Mouse (Mus musculus): ENCODE measurements around the gene Olfr1459. TPM values are rescaled to one million over a fixed set of nuclear protein-coding genes. Genes with fewer than 3 reads are reported as not detected.

The Olfr1459 gene
- polyA plus RNA-seq (2015; fragmentation: Nextera tagmentation; extraction: Ambion mirVana) = not detected in 2 replicates

- Histone ChIP-seq H3K4me1 (no peaks in the 10 kb centered on the region), H3K27ac (replicated peaks) (no peak within 1 kb of the TSS), H3K27me3 (no peaks in the 10 kb centered on the region), H3K36me3 (no peaks in the 10 kb centered on the region), H3K9me3 (replicated peaks) (0 out of 2 replicates have a peak, but pooled peaks cover 5% of the 10 kb centered on the region), H3K9ac (no peak within 1 kb of the TSS), H3K4me2 (replicated peaks) (no peak within 1 kb of the TSS), H3K4me3 (replicated peaks) (no peak within 1 kb of the TSS)
- ATAC-seq (ENCODE audit: insufficient number of reproducible peaks, low FRiP score, low TSS enrichment, low read depth) = no peak
- 58% methylated on average over 1 of the region's 1 CpGs for WGBS
These were observed at the start of gene Olfr1459 for GRCm38 (mm10) chr19:13149449-13149848. Gene Olfr1459 (minus strand): TSS chr19:13149549.

GRCm38 (mm10) chr19:13185434-13185833, 36.1 kb upstream of the Olfr1459 start, which contains the start of gene Olfr1462:
Gene Olfr1462 (plus strand): TSS chr19:13185734.
- no peak for ATAC-seq (ENCODE audit: insufficient number of reproducible peaks, low FRiP score, low TSS enrichment, low read depth)
- H3K27ac ChIP-seq (replicated peaks) = no peak within 1 kb of the TSS
- no peaks in the 10 kb centered on the region for H3K27me3 ChIP-seq
- no peak within 1 kb of the TSS for H3K4me3 ChIP-seq (replicated peaks)
- no peaks in the 10 kb centered on the region for H3K36me3 ChIP-seq
- H3K9ac ChIP-seq = no peak within 1 kb of the TSS
- no peaks in the 10 kb centered on the region for H3K4me1 ChIP-seq
- no peaks in the 10 kb centered on the region for H3K9me3 ChIP-seq (replicated peaks)
- no peak within 1 kb of the TSS for H3K4me2 ChIP-seq (replicated peaks)
- WGBS = 69% methylated on average over 1 of the region's 1 CpGs

DNA sequence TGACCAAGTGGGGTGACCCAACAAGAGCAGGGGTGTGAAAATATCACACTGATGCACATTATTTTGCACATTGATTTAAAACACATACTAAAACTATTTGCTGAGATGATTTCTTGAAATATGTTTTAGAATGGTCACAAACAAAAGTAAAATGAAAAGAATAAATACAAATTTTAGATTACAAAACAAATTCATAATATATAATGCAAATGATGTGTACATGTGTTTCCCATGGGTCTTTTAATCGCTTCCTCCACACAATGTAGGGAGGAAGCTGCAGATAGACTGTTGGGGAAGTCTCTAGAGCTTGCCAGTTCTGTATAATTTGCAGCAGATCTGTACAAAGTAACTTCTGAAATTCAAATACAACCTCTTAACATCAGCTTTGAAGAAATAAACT, 13.4 kb upstream of the Olfr1459 start, which contains the start of gene Olfr1461:
Gene Olfr1461 (plus strand): TSS at position 301 of the 400 bp plus-strand sequence.
- no peaks in the 10 kb centered on the region for H3K36me3 ChIP-seq
- H3K4me3 ChIP-seq (replicated peaks) = no peak within 1 kb of the TSS
- no peak for ATAC-seq (ENCODE audit: insufficient number of reproducible peaks, low FRiP score, low TSS enrichment, low read depth)
- WGBS = 36% methylated on average over 1 of the region's 1 CpGs
- H3K27me3 ChIP-seq = no peaks in the 10 kb centered on the region
- H3K4me1 ChIP-seq = no peaks in the 10 kb centered on the region
- no peak within 1 kb of the TSS for H3K4me2 ChIP-seq (replicated peaks)
- no peaks in the 10 kb centered on the region for H3K9me3 ChIP-seq (replicated peaks)
- H3K27ac ChIP-seq (replicated peaks) = no peak within 1 kb of the TSS
- no peak within 1 kb of the TSS for H3K9ac ChIP-seq

- H3K4me2 ChIP-seq (replicated peaks) = no peak within 1 kb of the TSS
- H3K9ac ChIP-seq = no peak within 1 kb of the TSS
- H3K4me3 ChIP-seq (replicated peaks) = no peak within 1 kb of the TSS
- no peaks in the 10 kb centered on the region for H3K9me3 ChIP-seq (replicated peaks)
- 75% methylated on average over 3 of the region's 3 CpGs for WGBS
- H3K36me3 ChIP-seq = no peaks in the 10 kb centered on the region
- H3K4me1 ChIP-seq = no peaks in the 10 kb centered on the region
- H3K27ac ChIP-seq (replicated peaks) = no peak within 1 kb of the TSS
- H3K27me3 ChIP-seq = no peaks in the 10 kb centered on the region
- no peak for ATAC-seq (ENCODE audit: insufficient number of reproducible peaks, low FRiP score, low TSS enrichment, low read depth)
These were observed 42.7 kb downstream of the Olfr1459 start, which contains the start of gene Olfr1458 for GRCm38 (mm10) chr19:13106675-13107074. Gene Olfr1458 (minus strand): TSS chr19:13106775.

GRCm38 (mm10) chr19:13097791-13098190, 51.6 kb downstream of the Olfr1459 start, which contains the start of gene Olfr1457:
Gene Olfr1457 (minus strand): TSS chr19:13097891.
- Histone ChIP-seq H3K36me3 (no peaks in the 10 kb centered on the region), H3K27me3 (no peaks in the 10 kb centered on the region), H3K4me3 (replicated peaks) (no peak within 1 kb of the TSS), H3K4me1 (no peaks in the 10 kb centered on the region), H3K27ac (replicated peaks) (no peak within 1 kb of the TSS), H3K4me2 (replicated peaks) (no peak within 1 kb of the TSS), H3K9me3 (replicated peaks) (no peaks in the 10 kb centered on the region), H3K9ac (no peak within 1 kb of the TSS)
- 61% methylated on average over 2 of the region's 2 CpGs for WGBS
- no peak for ATAC-seq (ENCODE audit: insufficient number of reproducible peaks, low FRiP score, low TSS enrichment, low read depth)

- 77% methylated on average over 1 of the region's 1 CpGs for WGBS
These were observed 55.4 kb downstream of the Olfr1459 start for GRCm38 (mm10) chr19:13093908-13094307.

More at GRCm38 (mm10) chr19:13093908-13094307, 55.4 kb downstream of the Olfr1459 start:
- no peak for ATAC-seq (ENCODE audit: insufficient number of reproducible peaks, low FRiP score, low TSS enrichment, low read depth)
- no peak overlapping the region for H3K27ac ChIP-seq (replicated peaks)
- no peak overlapping the region for H3K4me2 ChIP-seq (replicated peaks)
- no peak overlapping the region for H3K9ac ChIP-seq
- no peaks in the 10 kb centered on the region for H3K4me1 ChIP-seq
- H3K27me3 ChIP-seq = no peaks in the 10 kb centered on the region
- no peaks in the 10 kb centered on the region for H3K36me3 ChIP-seq
- H3K4me3 ChIP-seq (replicated peaks) = no peak overlapping the region
- peaks cover 3% of the 10 kb centered on the region; the same call in 1 of the 2 replicates for H3K9me3 ChIP-seq (replicated peaks)

Other genes starting within 250 kb of the Olfr1459 start
- gene Olfr1447, start 245.8 kb downstream of the Olfr1459 start, polyA plus RNA-seq (2015; fragmentation: Nextera tagmentation; extraction: Ambion mirVana) = 0.07 TPM in 1 of 2 replicates, not detected in the other
- gene Olfr1448, start 225.1 kb downstream of the Olfr1459 start, polyA plus RNA-seq (2015; fragmentation: Nextera tagmentation; extraction: Ambion mirVana) = 0.09 TPM in 1 of 2 replicates, not detected in the other
- not detected in 2 replicates for gene Olfr1449, start 218.7 kb downstream of the Olfr1459 start, polyA plus RNA-seq (2015; fragmentation: Nextera tagmentation; extraction: Ambion mirVana)
- gene Olfr1450, start 199.3 kb downstream of the Olfr1459 start, polyA plus RNA-seq (2015; fragmentation: Nextera tagmentation; extraction: Ambion mirVana) = not detected in 2 replicates
- gene Olfr1451, start 154.5 kb downstream of the Olfr1459 start, polyA plus RNA-seq (2015; fragmentation: Nextera tagmentation; extraction: Ambion mirVana) = not detected in 2 replicates
- gene Olfr1453, start 121.2 kb downstream of the Olfr1459 start, polyA plus RNA-seq (2015; fragmentation: Nextera tagmentation; extraction: Ambion mirVana) = not detected in 2 replicates
- not detected in 2 replicates for gene Olfr1454, start 88.9 kb downstream of the Olfr1459 start, polyA plus RNA-seq (2015; fragmentation: Nextera tagmentation; extraction: Ambion mirVana)
- gene Olfr1457, start 51.7 kb downstream of the Olfr1459 start, polyA plus RNA-seq (2015; fragmentation: Nextera tagmentation; extraction: Ambion mirVana) = not detected in 2 replicates
- not detected in 2 replicates for gene Olfr1458, start 42.8 kb downstream of the Olfr1459 start, polyA plus RNA-seq (2015; fragmentation: Nextera tagmentation; extraction: Ambion mirVana)
- gene Olfr1461, start 13.5 kb upstream of the Olfr1459 start, polyA plus RNA-seq (2015; fragmentation: Nextera tagmentation; extraction: Ambion mirVana) = not detected in 2 replicates
- gene Olfr1462, start 36.2 kb upstream of the Olfr1459 start, polyA plus RNA-seq (2015; fragmentation: Nextera tagmentation; extraction: Ambion mirVana) = not detected in 2 replicates
- gene Olfr1463, start 81.8 kb upstream of the Olfr1459 start, polyA plus RNA-seq (2015; fragmentation: Nextera tagmentation; extraction: Ambion mirVana) = 0.12 TPM in 1 of 2 replicates, not detected in the other
- not detected in 2 replicates for gene Olfr1465, start 166.0 kb upstream of the Olfr1459 start, polyA plus RNA-seq (2015; fragmentation: Nextera tagmentation; extraction: Ambion mirVana)
- not detected in 2 replicates for gene Olfr1466, start 189.3 kb upstream of the Olfr1459 start, polyA plus RNA-seq (2015; fragmentation: Nextera tagmentation; extraction: Ambion mirVana)
- not detected in 2 replicates for gene Olfr1467, start 212.7 kb upstream of the Olfr1459 start, polyA plus RNA-seq (2015; fragmentation: Nextera tagmentation; extraction: Ambion mirVana)